Mouse (Mus musculus) neural tube, embryonic 13.5 days (tissue): ENCODE data around the gene Kif26a. TPM values are rescaled to one million over a fixed set of nuclear protein-coding genes. Genes with fewer than 3 reads are reported as not detected.
A peak's percentile ranks its signal among the peaks of the same experiment; 100 is the strongest.

Source experiments
- ATAC-seq: fragments of 200-750 bp; cut with Nextera tagmentation; 2 replicates; pipeline ENCODE4 v1.8.0; 2017; ENCODE audit warnings: low read depth, mild to moderate bottlenecking, moderate TSS enrichment, moderate library complexity
- H3K27ac ChIP-seq: fragments of 300-500 bp; sonication (generic); replicated peaks from 2 replicates; pipeline ENCODE4 v1.5.1; 2015; ENCODE audit warnings: moderate library complexity, mild to moderate bottlenecking, inconsistent platforms
- H3K27me3 ChIP-seq: fragments of 300-500 bp; sonication (generic); 2 replicates; pipeline ENCODE4 v1.6.1; 2015; ENCODE audit warnings: mild to moderate bottlenecking, inconsistent platforms
- H3K36me3 ChIP-seq: fragments of 300-500 bp; sonication (generic); 2 replicates; pipeline ENCODE4 v1.6.1; 2015; ENCODE audit warnings: mild to moderate bottlenecking, inconsistent platforms
- H3K4me1 ChIP-seq: fragments of 300-500 bp; sonication (generic); replicated peaks from 2 replicates; pipeline ENCODE4 v1.6.1; 2015; ENCODE audit warnings: inconsistent platforms
- H3K4me2 ChIP-seq: fragments of 300-500 bp; sonication (generic); 2 replicates; pipeline ENCODE4 v1.6.1; 2015; ENCODE audit warnings: inconsistent platforms, mild to moderate bottlenecking, moderate library complexity
- H3K4me3 ChIP-seq: fragments of 300-500 bp; sonication (generic); 2 replicates; pipeline ENCODE4 v1.5.1; 2015; ENCODE audit warnings: mild to moderate bottlenecking, inconsistent platforms
- H3K9ac ChIP-seq: fragments of 300-500 bp; sonication (generic); 2 replicates; pipeline ENCODE4 v1.6.1; 2015; ENCODE audit warnings: moderate library complexity, mild to moderate bottlenecking, inconsistent platforms
- H3K9me3 ChIP-seq: fragments of 300-500 bp; sonication (generic); 2 replicates; pipeline ENCODE4 v1.6.1; 2016; ENCODE audit warnings: inconsistent platforms
- WGBS: fragments of 180-500 bp; shearing (Covaris S2); methylation state at CpG from one replicate; pipeline ENCODE4 v1.1.7; 2015; 5-methylcytosine and 5-hydroxymethylcytosine counted together
- polyA plus RNA-seq: library from polyadenylated mRNA; unstranded; fragments of >200 nt; fragmentation: Nextera tagmentation; extraction: Ambion mirVana; gene quantifications from 2 replicates; pipeline ENCODE4 v1.2.1, GENCODE M21; 2015

The Kif26a gene
- polyA plus RNA-seq, 1 experiment from 2014 or later = 4.7 TPM

DNA sequence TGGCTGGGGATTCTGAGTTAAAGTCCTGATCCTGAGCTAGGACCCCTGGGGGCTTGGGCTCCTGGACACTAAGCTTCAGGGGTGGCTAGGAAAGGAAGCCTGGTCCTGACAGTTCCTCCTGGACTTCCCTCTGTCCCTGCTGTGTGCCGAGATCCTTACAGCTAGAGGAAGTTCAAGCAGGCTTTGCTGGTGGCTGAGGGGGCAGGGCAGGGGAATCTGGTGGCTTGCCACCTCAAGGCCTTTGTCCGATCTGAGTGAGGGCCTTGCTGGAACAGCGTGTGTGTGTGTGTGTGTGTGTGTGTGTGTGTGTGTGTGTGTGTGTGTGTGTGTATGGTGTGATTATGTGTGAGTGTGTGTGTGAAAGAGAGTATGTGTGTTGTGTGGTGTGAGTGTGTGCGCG, 8.5 kb downstream of the Kif26a start:
- Histone ChIP-seq H3K27ac (peak overlapping the region; percentile 73; the same call in 1 of the 2 replicates), H3K4me2 (0 out of 2 replicates have a peak overlapping the region, but pooled peaks have one; percentile 4), H3K9ac (no peak overlapping the region), H3K4me3 (no peak overlapping the region), H3K9me3 (no peaks in the 10 kb centered on the region), H3K36me3 (0 out of 2 replicates have a peak, but pooled peaks cover 5% of the 10 kb centered on the region), H3K27me3 (peaks cover 61% of the 10 kb centered on the region), H3K4me1 (peaks cover 68% of the 10 kb centered on the region)
- no peak for ATAC-seq
- WGBS = 45% methylated on average over 5 of the region's 5 CpGs

DNA sequence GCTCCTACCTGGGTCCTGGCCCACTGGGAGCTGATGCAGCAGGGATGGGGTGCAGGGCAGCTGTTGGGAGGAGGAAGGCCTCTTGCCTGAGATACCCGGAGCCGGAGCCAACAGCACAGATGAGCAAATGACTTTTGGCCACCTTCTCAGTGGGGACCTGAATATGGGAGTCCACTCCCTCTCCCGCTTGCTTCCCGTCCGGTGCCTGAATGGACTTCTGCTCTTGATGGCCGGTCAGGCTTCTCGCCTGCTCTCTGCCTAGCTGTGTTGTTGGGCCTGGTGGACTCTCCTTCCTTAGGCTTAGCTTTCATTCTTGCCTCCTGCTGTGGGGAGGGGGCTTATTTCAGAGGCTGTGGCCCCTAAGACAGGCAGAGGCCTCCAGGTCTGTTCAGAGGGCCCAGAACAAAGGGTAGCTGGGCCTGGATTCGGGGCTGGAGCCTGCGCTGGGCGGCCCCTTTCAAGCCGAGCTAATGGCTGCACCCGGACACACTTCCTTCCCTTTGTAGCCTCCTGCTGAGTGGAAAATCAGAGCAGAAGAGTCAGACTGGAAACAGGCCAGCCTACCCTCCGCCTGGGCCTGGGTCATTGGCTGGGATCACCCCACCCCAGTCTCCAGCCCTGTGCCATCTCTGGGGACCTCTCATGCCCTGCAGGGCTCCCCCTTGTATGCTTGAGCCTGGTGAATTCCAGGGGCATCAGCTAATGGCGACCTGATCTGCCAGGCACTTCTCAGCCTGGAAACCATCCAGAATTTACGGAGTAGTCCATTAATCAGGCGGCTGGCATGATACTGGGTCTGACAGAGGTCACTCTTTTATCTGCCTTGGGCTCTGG, 9.4 kb downstream of the Kif26a start:
- H3K4me2 ChIP-seq = peak overlapping the region; percentile 4; the same call in 1 of the 2 replicates
- H3K27me3 ChIP-seq = peaks cover 57% of the 10 kb centered on the region
- H3K9me3 ChIP-seq = no peaks in the 10 kb centered on the region
- peak overlapping the region; percentile 50 for H3K9ac ChIP-seq
- H3K4me3 ChIP-seq = no peak overlapping the region
- peaks cover 58% of the 10 kb centered on the region for H3K4me1 ChIP-seq
- peak overlapping the region; percentile 73 for H3K27ac ChIP-seq
- whole genome bisulfite sequencing = 26% methylated on average over 16 of the region's 16 CpGs
- ATAC-seq = peak; percentile 49
- H3K36me3 ChIP-seq = 0 out of 2 replicates have a peak, but pooled peaks cover 5% of the 10 kb centered on the region

DNA sequence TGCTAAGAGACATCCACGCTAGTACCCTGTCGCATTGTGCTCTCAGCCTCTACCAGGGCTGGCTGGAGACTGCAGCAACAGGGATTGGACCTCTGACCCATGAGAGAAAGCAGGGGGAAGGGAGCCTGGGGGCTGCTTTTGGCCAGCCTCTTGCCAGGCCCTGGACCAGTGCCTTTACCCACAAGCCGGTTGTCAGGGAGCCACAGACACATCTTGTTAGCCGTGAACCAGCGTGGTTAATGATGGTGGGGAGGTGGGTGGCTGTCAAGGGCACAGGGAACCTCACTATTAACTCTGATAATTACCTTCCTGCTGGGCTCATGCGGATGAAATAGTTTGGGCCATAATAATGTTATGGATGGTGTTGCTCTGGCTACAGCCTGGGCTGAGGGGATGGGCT, 10.8 kb downstream of the Kif26a start:
- Histone ChIP-seq H3K27me3 (peaks cover 59% of the 10 kb centered on the region), H3K36me3 (0 out of 2 replicates have a peak, but pooled peaks cover 5% of the 10 kb centered on the region), H3K4me1 (peaks cover 55% of the 10 kb centered on the region), H3K4me3 (no peak overlapping the region), H3K4me2 (no peak overlapping the region), H3K27ac (no peak overlapping the region), H3K9ac (peak overlapping the region; percentile 26; the same call in 1 of the 2 replicates), H3K9me3 (no peaks in the 10 kb centered on the region)
- 42% methylated on average over 6 of the region's 6 CpGs for WGBS
- ATAC-seq = no peak

DNA sequence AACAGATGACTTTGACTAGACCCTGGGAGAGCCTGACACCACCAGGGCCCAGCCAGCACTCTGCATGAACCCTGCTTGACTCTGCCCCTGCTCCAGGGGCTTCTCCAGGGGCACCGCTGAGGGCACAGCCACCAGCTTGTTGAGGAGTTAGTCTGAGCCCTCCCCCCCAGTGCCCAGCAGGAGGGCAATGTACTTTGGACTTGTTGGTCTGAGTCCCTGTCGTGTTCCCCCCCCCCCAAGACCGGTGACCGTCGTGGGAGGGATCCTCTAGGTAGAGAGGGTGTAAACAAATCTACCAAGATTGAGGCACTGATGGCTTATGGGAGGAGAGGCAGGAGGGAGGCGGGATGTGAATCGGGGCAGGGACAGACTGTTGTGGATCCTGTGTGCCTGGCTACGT, 12.2 kb downstream of the Kif26a start:
- no peak overlapping the region for H3K4me3 ChIP-seq
- no peak overlapping the region for H3K27ac ChIP-seq
- WGBS = 58% methylated on average over 8 of the region's 8 CpGs
- no peak overlapping the region for H3K9ac ChIP-seq
- H3K27me3 ChIP-seq = peaks cover 52% of the 10 kb centered on the region
- ATAC-seq = no peak
- H3K36me3 ChIP-seq = 0 out of 2 replicates have a peak, but pooled peaks cover 5% of the 10 kb centered on the region
- no peak overlapping the region for H3K4me2 ChIP-seq
- H3K4me1 ChIP-seq = peaks cover 65% of the 10 kb centered on the region
- no peaks in the 10 kb centered on the region for H3K9me3 ChIP-seq

DNA sequence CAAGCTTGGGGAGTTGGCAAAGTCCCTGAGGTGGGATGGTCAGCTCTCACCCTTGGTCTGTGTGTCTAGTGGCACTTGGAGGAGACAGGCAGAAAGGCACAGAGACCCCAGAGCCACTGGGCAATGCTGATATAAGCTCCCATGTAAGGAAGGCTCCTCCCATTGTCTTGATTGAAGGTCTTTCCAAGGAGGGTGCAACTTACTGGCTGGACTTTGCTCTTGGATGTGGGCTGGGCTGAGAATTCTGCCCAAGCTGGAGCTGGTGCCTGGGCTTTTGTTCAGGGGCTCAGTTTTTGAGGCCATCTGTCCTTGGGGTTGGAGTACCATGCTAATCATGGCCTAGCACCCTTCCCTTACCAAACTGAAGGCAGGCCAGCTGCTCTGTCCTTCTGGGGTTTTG, 12.8 kb downstream of the Kif26a start:
- H3K27ac ChIP-seq = no peak overlapping the region
- ATAC-seq = no peak
- no peak overlapping the region for H3K4me2 ChIP-seq
- H3K9me3 ChIP-seq = no peaks in the 10 kb centered on the region
- peaks cover 65% of the 10 kb centered on the region for H3K4me1 ChIP-seq
- no peak overlapping the region for H3K9ac ChIP-seq
- no peak overlapping the region for H3K4me3 ChIP-seq
- H3K36me3 ChIP-seq = 0 out of 2 replicates have a peak, but pooled peaks cover 5% of the 10 kb centered on the region
- peaks cover 47% of the 10 kb centered on the region for H3K27me3 ChIP-seq

DNA sequence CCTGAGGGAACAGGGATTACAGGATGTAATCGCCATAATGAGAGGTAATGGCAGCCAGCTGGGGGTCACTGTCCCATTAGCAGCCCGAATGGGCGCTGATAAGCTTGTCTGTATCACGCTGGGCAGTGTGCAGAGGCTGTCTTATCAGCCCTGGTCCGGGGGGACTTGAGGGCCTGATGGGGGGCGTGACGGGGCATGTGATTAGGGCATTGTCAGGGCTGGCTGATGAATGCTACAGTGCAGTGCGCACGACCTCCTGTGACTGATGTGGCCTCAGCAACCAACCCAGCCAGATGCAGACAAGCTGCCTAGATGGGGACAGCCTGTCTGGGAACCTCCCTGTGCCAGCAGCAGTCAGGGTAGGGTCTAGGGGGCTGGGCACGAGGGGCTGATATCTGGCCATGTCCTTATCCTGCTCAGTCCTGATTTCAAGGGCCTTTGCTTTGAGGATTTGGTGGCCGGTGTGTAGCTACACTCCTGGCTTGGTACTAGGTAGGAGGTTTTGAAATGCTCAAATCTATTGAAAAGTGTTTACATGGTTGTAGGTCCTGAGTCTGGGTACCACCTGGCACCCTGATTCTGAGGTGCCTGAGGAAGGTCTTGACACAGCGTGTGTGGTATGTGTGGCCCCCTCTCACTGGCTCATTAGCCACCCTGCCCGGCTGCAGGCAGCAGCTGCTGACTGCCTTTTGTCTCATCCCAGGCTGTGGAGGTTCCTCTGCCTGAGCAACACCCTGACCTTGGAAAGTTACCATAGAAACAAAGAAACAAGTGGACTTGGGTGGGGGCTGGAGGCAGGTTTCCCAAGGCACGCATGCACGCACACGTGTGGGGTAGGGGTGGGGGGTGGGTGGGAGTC, 18.2 kb downstream of the Kif26a start:
- WGBS = 17% methylated on average over 16 of the region's 16 CpGs
- Histone ChIP-seq H3K4me3 (no peak overlapping the region), H3K9me3 (no peaks in the 10 kb centered on the region), H3K27me3 (peaks cover 31% of the 10 kb centered on the region; the same call in 1 of the 2 replicates), H3K9ac (peak overlapping the region; percentile 38; the same call in 1 of the 2 replicates), H3K36me3 (no peaks in the 10 kb centered on the region), H3K4me1 (peaks cover 74% of the 10 kb centered on the region), H3K27ac (peak overlapping the region; percentile 29), H3K4me2 (no peak overlapping the region)
- ATAC-seq = peak; percentile 21

DNA sequence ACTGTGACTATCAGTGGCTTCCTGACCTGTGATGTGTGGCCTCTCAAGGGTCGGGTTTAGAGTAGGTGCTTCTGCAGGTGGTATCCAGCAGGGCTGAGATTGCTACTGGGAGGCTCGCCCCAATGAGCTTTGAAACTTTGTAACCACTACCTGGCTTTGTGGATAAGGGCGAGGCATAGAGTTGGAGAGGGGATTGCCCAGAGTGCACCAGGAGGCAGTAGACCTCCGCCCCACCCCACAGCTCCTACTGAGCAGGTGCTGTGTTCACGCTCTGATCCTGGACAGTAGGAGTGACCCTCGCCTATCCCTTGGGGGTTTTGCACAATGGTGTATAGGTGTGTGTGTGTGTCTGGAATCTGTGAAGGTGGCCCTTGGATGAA, 18.8 kb downstream of the Kif26a start:
- peaks cover 80% of the 10 kb centered on the region for H3K4me1 ChIP-seq
- no peak for ATAC-seq
- H3K9ac ChIP-seq = 0 out of 2 replicates have a peak overlapping the region, but pooled peaks have one; percentile 38
- no peaks in the 10 kb centered on the region for H3K36me3 ChIP-seq
- no peak overlapping the region for H3K27ac ChIP-seq
- 70% methylated on average over 6 of the region's 6 CpGs for WGBS
- H3K9me3 ChIP-seq = no peaks in the 10 kb centered on the region
- no peak overlapping the region for H3K4me3 ChIP-seq
- H3K4me2 ChIP-seq = no peak overlapping the region
- H3K27me3 ChIP-seq = peaks cover 31% of the 10 kb centered on the region; the same call in 1 of the 2 replicates

DNA sequence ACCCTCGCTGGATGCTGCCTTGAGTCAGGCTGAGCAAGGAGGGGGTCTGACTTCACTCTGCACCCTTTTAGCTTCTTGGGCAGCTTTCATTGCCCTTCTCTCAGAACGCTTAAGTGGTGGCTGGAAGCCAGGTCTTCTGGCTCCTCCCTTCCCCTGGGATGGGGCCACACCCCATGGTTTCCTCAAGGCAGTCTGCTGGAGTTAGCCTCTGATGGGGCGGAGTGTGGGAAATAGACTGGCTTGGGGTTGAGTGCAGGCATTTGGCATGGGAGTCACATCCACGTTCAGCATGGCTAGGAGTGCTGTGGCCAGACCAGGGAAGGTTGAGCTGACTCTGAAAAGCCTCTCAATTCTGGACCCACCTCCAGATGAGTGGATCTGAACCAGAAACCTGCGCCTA, 23.2 kb downstream of the Kif26a start:
- no peak overlapping the region; the same call in 1 of the 2 replicates for H3K9ac ChIP-seq
- H3K27me3 ChIP-seq = peaks cover 13% of the 10 kb centered on the region; the same call in 1 of the 2 replicates
- no peak overlapping the region for H3K4me2 ChIP-seq
- H3K4me3 ChIP-seq = no peak overlapping the region
- 0 out of 2 replicates have a peak overlapping the region, but pooled peaks have one; percentile 4 for H3K27ac ChIP-seq
- H3K4me1 ChIP-seq = peaks cover 68% of the 10 kb centered on the region
- ATAC-seq = no peak
- no peaks in the 10 kb centered on the region for H3K9me3 ChIP-seq
- H3K36me3 ChIP-seq = no peaks in the 10 kb centered on the region; the same call in 1 of the 2 replicates
- 64% methylated on average over 5 of the region's 5 CpGs for WGBS

DNA sequence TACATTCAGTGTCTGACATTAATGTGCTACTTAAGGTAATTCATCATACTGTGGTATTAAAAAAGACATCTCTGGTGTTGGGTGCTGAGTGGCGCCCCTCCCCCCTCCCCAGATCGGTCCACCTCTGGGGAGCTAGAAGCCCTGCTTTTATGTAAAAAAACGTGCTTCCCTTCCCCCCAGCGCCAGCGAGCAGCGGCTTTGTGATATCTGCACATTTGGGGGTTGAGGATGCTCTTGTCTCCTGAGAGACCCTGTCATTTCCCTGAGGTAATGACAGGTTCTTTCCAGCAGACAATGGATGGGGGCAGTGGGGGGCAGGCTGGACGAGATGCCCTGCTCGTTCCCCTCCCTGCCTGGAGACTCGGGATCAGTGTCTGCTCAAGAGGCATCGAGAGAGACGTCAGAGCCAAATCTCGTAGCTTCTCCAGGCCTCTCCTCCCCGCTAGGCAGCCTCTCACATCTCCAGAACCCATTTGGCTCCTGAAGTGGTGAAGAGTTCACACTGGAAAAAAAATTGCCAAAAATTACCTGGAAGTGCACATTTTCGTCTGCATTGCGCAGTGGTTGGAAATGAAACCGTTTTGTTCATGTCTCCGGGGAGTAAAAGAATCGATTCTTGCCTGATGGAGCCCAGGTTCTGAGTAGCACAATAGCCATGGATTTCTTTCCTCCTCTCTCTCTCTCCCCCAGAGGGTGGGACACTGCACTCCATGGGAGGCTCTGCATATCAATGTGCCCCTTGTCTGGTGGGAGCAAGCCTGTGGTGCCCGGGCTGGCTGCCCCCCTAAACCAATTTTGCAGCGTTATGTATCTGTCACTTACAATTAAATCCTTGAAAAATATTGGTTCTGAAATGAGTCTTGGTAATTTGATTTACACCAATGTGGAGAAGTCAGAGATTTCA, 24.9 kb downstream of the Kif26a start:
- Histone ChIP-seq H3K9me3 (no peaks in the 10 kb centered on the region), H3K4me2 (peak overlapping the region; percentile 4), H3K4me1 (peaks cover 53% of the 10 kb centered on the region), H3K9ac (peak overlapping the region; percentile 55), H3K4me3 (no peak overlapping the region), H3K36me3 (peaks cover 16% of the 10 kb centered on the region), H3K27me3 (peaks cover 6% of the 10 kb centered on the region; the same call in 1 of the 2 replicates), H3K27ac (peak overlapping the region; percentile 73)
- 15% methylated on average over 20 of the region's 20 CpGs for WGBS
- ATAC-seq = no peak

DNA sequence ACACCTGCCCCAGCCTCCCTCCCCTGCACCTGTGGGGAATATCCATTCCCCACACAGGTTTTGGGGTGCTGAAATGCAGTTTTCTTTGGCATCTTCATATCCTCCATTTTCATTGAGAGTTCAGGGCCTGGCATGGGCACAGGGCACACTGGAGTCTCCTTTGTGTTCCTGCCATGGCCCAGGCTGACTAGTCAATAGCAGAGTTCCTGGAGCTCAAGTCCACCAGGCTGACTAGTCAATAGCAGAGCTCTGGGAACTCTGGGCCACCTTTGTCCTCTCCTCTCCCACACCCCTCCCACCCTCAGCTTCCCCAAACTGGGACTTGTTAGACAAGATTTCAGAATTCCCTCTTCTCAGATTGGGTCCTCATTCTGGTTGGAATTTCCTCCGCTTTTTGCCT, 25.6 kb downstream of the Kif26a start:
- H3K27ac ChIP-seq = peak overlapping the region; percentile 73; the same call in 1 of the 2 replicates
- H3K9me3 ChIP-seq = no peaks in the 10 kb centered on the region
- no peak for ATAC-seq
- H3K4me1 ChIP-seq = peaks cover 51% of the 10 kb centered on the region
- H3K27me3 ChIP-seq = peaks cover 6% of the 10 kb centered on the region; the same call in 1 of the 2 replicates
- H3K4me2 ChIP-seq = peak overlapping the region; percentile 4; the same call in 1 of the 2 replicates
- H3K4me3 ChIP-seq = no peak overlapping the region
- H3K9ac ChIP-seq = no peak overlapping the region
- peaks cover 23% of the 10 kb centered on the region for H3K36me3 ChIP-seq
- WGBS = 96% methylated on average over 1 of the region's 1 CpGs

DNA sequence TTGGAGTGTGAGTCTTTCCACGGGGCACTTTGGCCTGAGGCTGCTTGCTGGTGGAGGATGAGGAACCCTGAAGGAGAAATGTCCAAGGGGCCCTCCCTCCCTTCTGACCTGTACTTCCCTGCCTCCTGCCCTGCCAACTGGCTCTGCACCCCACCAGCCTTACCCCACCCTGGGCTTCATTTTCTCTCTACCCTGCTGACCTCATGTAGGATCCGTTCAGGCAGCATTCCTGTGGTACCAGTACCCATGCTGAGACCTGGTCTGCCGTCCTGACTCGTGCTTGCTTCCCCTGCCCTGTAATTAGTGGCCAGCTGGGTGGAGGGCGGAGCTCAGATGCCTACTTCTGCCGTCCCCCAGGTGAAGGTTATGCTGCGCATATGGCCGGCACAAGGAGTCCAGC, 26.2 kb downstream of the Kif26a start:
- Histone ChIP-seq H3K4me3 (no peak overlapping the region), H3K9ac (0 out of 2 replicates have a peak overlapping the region, but pooled peaks have one; percentile 17), H3K4me1 (peaks cover 45% of the 10 kb centered on the region), H3K9me3 (no peaks in the 10 kb centered on the region), H3K27ac (no peak overlapping the region), H3K27me3 (peaks cover 6% of the 10 kb centered on the region; the same call in 1 of the 2 replicates), H3K4me2 (no peak overlapping the region), H3K36me3 (peaks cover 28% of the 10 kb centered on the region)
- ATAC-seq = no peak
- WGBS = 67% methylated on average over 8 of the region's 8 CpGs
